Mouse (Mus musculus) embryonic fibroblast, embryonic 13.5 days (primary cell): ENCODE results near the gene Cstf3.

ENCODE experiments used
- CTCF ChIP-seq: IDR thresholded peaks from 2 replicates; pipeline ENCODE4 v1.5.1; 2011; ENCODE audit warnings: mild to moderate bottlenecking, control low read depth, low read length, moderate library complexity, borderline replicate concordance; ENCODE audit not compliant: insufficient read depth
- POLR2A ChIP-seq: IDR thresholded peaks from 2 replicates; pipeline ENCODE4 v1.6.1; 2011; ENCODE audit warnings: low read depth, mild to moderate bottlenecking, control low read depth, low read length, moderate library complexity

DNA sequence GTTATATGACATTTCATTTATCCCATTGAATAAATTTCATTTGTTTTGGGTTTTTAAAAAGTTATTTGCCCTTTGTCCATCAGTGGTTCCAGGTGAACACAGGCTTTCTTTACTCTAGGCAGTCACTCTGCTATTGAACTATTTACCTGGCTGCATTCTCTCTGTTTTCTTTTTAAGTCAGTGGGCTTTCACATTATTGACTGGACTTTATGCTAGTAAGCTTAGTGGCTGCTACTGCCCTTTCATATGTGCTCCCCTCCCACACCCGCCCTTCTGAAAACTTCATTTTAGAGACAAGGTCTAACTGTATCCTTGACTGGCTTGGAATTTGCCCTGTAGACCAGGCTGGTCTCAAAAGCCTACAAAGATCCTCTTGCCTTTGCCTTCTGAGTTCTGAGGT is 15.2 kb downstream of the Cstf3 start:
- TF ChIP-seq CTCF, result no peak
- no peak for TF ChIP-seq POLR2A
